Mouse (Mus musculus) megakaryocyte, embryonic 14.5 days (primary cell): ENCODE data around the gene Ino80d.

Source experiments
- FLI1 ChIP-seq: IDR thresholded peaks from 2 replicates; pipeline ENCODE4 v1.6.1; 2012; ENCODE audit warnings: low read length, inconsistent platforms, mixed read lengths
- GATA1 ChIP-seq: IDR thresholded peaks from 3 replicates; pipeline ENCODE4 v1.6.1; 2012; ENCODE audit warnings: mixed read lengths, low read length, inconsistent platforms, borderline replicate concordance

- TF ChIP-seq GATA1 = no peak
- TF ChIP-seq FLI1 = no peak
These were observed 94.6 kb downstream of the Ino80d start for GRCm38 (mm10) chr1:63019916-63020315.
